1 mouse cellular context compared by ENCODE assay signal in the genomic region with DNA sequence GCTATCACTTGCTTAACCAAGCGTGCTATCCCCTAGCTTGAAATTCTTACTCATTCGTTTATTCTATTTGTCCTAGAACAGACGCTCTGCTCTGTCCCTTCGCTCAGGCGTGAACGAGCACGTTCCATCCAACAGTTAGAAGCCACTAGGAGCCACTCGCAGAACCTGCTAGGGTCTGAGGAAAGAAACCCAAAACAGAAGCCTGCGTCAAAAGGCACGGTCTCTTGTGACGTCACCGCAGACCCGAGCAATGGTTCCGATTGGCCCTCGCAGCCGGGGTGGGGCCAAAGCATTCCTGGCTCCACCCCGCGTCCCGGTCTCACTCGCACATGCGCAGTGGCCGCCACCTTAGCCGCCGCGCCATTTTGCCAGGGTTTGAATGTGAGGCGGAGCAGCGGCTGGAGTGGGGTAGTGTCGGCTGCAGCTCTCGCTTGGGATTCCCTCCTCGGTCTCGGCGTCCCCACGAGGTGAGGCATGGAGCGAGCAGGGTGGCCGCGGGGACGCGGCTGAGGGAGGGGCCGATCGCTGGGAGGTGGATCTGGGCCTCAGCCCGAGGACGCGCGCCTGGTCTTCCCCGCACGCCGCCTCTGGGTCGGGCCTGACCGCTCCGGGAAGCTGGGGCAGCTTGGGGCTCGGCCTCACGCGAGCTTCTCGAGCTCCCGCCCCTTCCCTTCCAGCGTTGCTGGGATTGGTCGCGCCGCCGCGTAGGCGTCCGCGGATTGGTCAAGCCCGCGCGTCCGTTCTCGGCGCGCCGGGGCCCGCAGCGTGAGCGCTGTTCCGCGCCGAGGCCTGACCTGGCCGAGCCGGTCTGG.
TF ChIP-seq lines count a peak whose summit lies in the region.

A gene (plus strand): TSS at position 330 of the 812 bp plus-strand sequence.

TF ChIP-seq in CH12.LX, 34 proteins besides CTCF, POLR2A, EP300 and RAD21 (continued from another document):
- no peak for TF ChIP-seq SMC3 (IDR thresholded peaks at IDR 0.05; ENCODE audit: low read depth, low read length)
- no peak for TF ChIP-seq PAX5 (IDR thresholded peaks at IDR 0.05; ENCODE audit: low read length)
- peak; percentile 67 for TF ChIP-seq GABPA (IDR thresholded peaks at IDR 0.05; ENCODE audit: insufficient replicate concordance, low read depth, low read length)
- peak; percentile 76 for TF ChIP-seq CHD2 (IDR thresholded peaks at IDR 0.05; ENCODE audit: low read length)
- TF ChIP-seq CHD1 (IDR thresholded peaks at IDR 0.05; ENCODE audit: low read depth, low read length): no peak
- peak; percentile 83 for TF ChIP-seq TCF12 (IDR thresholded peaks at IDR 0.05; ENCODE audit: low read depth, low read length)
- peak; percentile 84 for TF ChIP-seq MXI1 (IDR thresholded peaks at IDR 0.05; ENCODE audit: low read depth, low read length)
- TF ChIP-seq IRF4 (IDR thresholded peaks at IDR 0.05; ENCODE audit: low read depth, low read length): peak; percentile 16; the same call in 1 of the 2 replicates
- TF ChIP-seq JUN (IDR thresholded peaks at IDR 0.05; ENCODE audit: insufficient read depth, low read depth, low read length): peak; percentile 32; the same call in 1 of the 2 replicates
- TF ChIP-seq UBTF (IDR thresholded peaks at IDR 0.05; ENCODE audit: low read depth, low read length): peak; percentile 90
- TF ChIP-seq MAZ (IDR thresholded peaks at IDR 0.05; ENCODE audit: low read depth, low read length): 0 out of 2 replicates have a peak, but pooled peaks have one; percentile 52
- TF ChIP-seq MEF2A (IDR thresholded peaks at IDR 0.05; ENCODE audit: borderline replicate concordance, low read depth, low read length): peak; percentile 89
- TF ChIP-seq E2F4 (IDR thresholded peaks at IDR 0.05; ENCODE audit: insufficient replicate concordance, low read depth, low read length): no peak
- no peak for TF ChIP-seq USF1 (IDR thresholded peaks at IDR 0.05; ENCODE audit: low read depth, low read length)
- TF ChIP-seq ZMIZ1 (IDR thresholded peaks at IDR 0.05; ENCODE audit: low read depth, low read length): peak; percentile 91
- peak; percentile 38; the same call in 1 of the 2 replicates for TF ChIP-seq ELF1 (IDR thresholded peaks at IDR 0.05; ENCODE audit: low read depth, low read length)
- no peak for TF ChIP-seq ZKSCAN1 (IDR thresholded peaks at IDR 0.05; ENCODE audit: borderline replicate concordance, low read depth, low read length)
- TF ChIP-seq MYC (IDR thresholded peaks at IDR 0.05; ENCODE audit: low read depth, low read length): peak; percentile 55
- TF ChIP-seq NRF1 (IDR thresholded peaks at IDR 0.05; ENCODE audit: low read depth, low read length): peak; percentile 99
- no peak; the same call in 1 of the 2 replicates for TF ChIP-seq JUND (conservative IDR thresholded peaks at IDR 0.05; ENCODE audit: low read depth, low read length)
- TF ChIP-seq POLR2AphosphoS2 (IDR thresholded peaks at IDR 0.05; ENCODE audit: low read depth, low read length): peak; percentile 87; the same call in 1 of the 2 replicates
